Mouse (Mus musculus) hindbrain, embryonic 16.5 days (tissue): ENCODE measurements around the gene 6030452D12Rik. TPM values are rescaled to one million over a fixed set of nuclear protein-coding genes. Genes with fewer than 3 reads are reported as not detected.

Experiments used
- ATAC-seq: fragments of 200-750 bp; cut with Nextera tagmentation; 2 replicates; pipeline ENCODE4 v1.8.0; 2017; ENCODE audit warnings: moderate TSS enrichment, moderate library complexity
- H3K27ac ChIP-seq: fragments of 300-500 bp; sonication (generic); 2 replicates; pipeline ENCODE4 v1.5.1; 2014; ENCODE audit warnings: low read depth, mild to moderate bottlenecking, control low read depth, low read length, moderate library complexity
- H3K27me3 ChIP-seq: fragments of 300-500 bp; sonication (generic); replicated peaks from 2 replicates; pipeline ENCODE4 v1.6.1; 2014; ENCODE audit warnings: low read length; ENCODE audit not compliant: control insufficient read depth, insufficient read depth
- H3K36me3 ChIP-seq: fragments of 300-500 bp; sonication (generic); 2 replicates; pipeline ENCODE4 v1.6.1; 2014; ENCODE audit warnings: mild to moderate bottlenecking, low read length, moderate library complexity, mixed read lengths; ENCODE audit not compliant: control insufficient read depth, insufficient read depth
- H3K4me1 ChIP-seq: fragments of 300-500 bp; sonication (generic); 2 replicates; pipeline ENCODE4 v1.6.1; 2014; ENCODE audit warnings: low read depth, low read length; ENCODE audit not compliant: control insufficient read depth, insufficient read depth
- H3K4me2 ChIP-seq: fragments of 300-500 bp; sonication (generic); 2 replicates; pipeline ENCODE4 v1.6.1; 2014; ENCODE audit warnings: mild to moderate bottlenecking, low read length, control low read depth, moderate library complexity
- H3K4me3 ChIP-seq: fragments of 300-500 bp; sonication (generic); 2 replicates; pipeline ENCODE4 v1.5.1; 2014; ENCODE audit warnings: mild to moderate bottlenecking, low read length, control low read depth, moderate library complexity
- H3K9ac ChIP-seq: fragments of 300-500 bp; sonication (generic); 2 replicates; pipeline ENCODE4 v1.6.1; 2014; ENCODE audit warnings: low read depth, mild to moderate bottlenecking, control low read depth, low read length, moderate library complexity
- H3K9me3 ChIP-seq: fragments of 300-500 bp; sonication (generic); 2 replicates; pipeline ENCODE4 v1.6.1; 2014; ENCODE audit warnings: mild to moderate bottlenecking, low read length, moderate library complexity; ENCODE audit not compliant: control insufficient read depth
- WGBS: fragments of 180-500 bp; shearing (Covaris S2); extraction: QIAGEN DNeasy Blood & Tissue Kit; methylation state at CpG from one replicate; pipeline ENCODE4 v1.1.7; 2014; 5-methylcytosine and 5-hydroxymethylcytosine counted together
- polyA plus RNA-seq: library from polyadenylated mRNA; unstranded; fragments of >200 nt; fragmentation: Nextera tagmentation; extraction: Ambion mirVana; gene quantifications from 2 replicates; pipeline ENCODE4 v1.2.1, GENCODE M21; 2015

The 6030452D12Rik gene
- polyA plus RNA-seq, 1 experiment from 2014 or later = not detected

DNA sequence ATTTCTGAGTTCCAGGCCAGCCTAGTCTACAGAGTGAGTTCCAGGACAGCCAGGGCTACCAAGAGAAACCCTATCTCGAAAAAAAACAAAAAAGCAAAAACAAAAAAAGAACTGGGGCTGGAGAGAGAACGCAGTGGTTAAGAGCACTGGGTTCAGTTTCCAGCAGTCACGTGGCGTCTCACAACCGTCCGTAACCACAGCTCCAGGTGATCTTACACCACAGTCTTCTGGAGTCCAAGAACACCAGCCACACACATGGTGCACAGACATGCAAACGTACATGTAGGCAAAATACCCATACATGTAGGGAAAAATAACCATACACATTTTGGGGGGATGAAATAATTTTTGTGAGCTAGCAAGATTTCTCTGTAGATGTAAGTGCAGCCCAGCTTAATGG, 46.4 kb downstream of the 6030452D12Rik start:
- no peaks in the 10 kb centered on the region for H3K9me3 ChIP-seq
- no peaks in the 10 kb centered on the region for H3K4me1 ChIP-seq
- H3K36me3 ChIP-seq = no peaks in the 10 kb centered on the region
- no peak for ATAC-seq
- no peak overlapping the region for H3K27ac ChIP-seq
- H3K4me2 ChIP-seq = no peak overlapping the region
- H3K27me3 ChIP-seq = no peaks in the 10 kb centered on the region
- H3K9ac ChIP-seq = no peak overlapping the region
- 90% methylated on average over 7 of the region's 7 CpGs for WGBS
- H3K4me3 ChIP-seq = no peak overlapping the region

DNA sequence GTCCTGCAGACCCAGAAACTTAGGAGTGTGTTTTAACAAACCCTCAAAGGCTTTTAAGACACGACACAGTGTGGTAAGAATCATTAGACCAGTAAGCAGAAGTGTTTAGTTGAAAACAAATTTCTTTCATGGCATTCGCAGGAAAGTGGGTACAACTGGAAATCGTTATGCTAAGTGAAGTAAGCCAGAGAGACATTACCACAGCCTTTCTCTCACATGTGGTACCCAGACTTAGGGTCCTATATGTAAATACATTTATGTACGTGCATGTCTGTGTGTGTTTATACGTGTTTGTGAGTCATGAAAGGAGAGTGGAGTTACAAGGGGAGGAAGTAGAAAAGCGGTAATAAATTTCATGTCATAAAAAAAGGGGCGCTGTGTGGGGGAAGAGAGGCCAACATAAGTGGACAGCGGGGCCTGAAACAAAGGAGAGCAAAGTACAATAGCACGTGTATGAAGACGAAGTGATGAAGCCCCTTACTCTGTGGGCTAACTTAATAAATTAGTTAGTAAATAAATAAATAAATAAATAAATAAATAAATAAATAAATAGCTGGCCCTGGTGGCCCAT, 48.1 kb downstream of the 6030452D12Rik start:
- ATAC-seq = no peak
- H3K9me3 ChIP-seq = no peaks in the 10 kb centered on the region
- H3K9ac ChIP-seq = no peak overlapping the region

DNA sequence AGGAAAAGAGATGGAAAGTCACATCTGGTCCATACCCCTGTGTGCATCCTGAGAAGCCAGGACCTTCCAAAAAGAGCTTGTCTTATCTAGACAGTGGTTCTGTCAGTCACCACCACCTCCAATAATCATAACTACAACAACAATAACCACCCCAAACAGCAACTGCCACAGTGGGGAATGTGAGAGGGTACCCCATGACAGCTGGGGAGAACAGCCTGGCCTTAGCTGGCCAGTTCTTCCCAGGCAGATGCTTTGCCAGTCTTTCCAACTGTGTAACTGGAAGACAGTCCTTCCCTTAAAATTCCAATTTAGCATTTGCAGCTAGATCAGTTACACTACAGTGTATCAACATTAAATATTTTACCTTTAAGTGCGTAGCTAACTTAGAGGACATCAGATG, 50.6 kb downstream of the 6030452D12Rik start:
- Histone ChIP-seq H3K27me3 (no peaks in the 10 kb centered on the region), H3K36me3 (no peaks in the 10 kb centered on the region), H3K9me3 (no peaks in the 10 kb centered on the region), H3K27ac (no peak overlapping the region), H3K4me3 (no peak overlapping the region), H3K4me1 (no peaks in the 10 kb centered on the region), H3K9ac (no peak overlapping the region), H3K4me2 (no peak overlapping the region)
- no peak for ATAC-seq
- WGBS = 93% methylated on average over 1 of the region's 1 CpGs

More for the DNA sequence above, 48.1 kb downstream of the 6030452D12Rik start:
- Histone ChIP-seq H3K36me3 (no peaks in the 10 kb centered on the region), H3K27me3 (no peaks in the 10 kb centered on the region), H3K27ac (no peak overlapping the region), H3K4me2 (no peak overlapping the region), H3K4me3 (no peak overlapping the region), H3K4me1 (no peaks in the 10 kb centered on the region)
- 88% methylated on average over 10 of the region's 10 CpGs for WGBS

DNA sequence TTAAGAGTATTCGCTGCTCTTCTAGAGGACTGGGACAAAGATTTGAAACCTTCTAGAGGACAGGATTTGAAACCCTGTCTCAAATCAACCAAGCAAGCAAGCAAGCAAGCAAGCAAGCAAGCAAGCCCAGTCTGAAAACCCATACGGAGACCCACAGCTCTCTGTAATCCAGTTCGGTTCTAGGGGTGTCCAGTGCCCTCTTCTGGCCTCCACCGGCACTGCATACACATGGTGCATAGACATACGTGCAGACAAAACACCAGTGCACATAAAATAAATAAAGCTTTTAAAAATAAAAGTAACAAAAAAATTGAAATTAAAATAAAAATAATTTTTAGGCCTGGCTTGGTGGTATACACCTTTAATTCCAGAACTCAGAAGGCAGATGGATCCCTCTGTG, 53.7 kb downstream of the 6030452D12Rik start:
- no peak for ATAC-seq
- H3K4me3 ChIP-seq = no peak overlapping the region
- no peaks in the 10 kb centered on the region for H3K36me3 ChIP-seq
- 94% methylated on average over 5 of the region's 5 CpGs for WGBS
- H3K27ac ChIP-seq = no peak overlapping the region
- no peak overlapping the region for H3K4me2 ChIP-seq
- no peaks in the 10 kb centered on the region for H3K4me1 ChIP-seq
- H3K9me3 ChIP-seq = peaks cover 4% of the 10 kb centered on the region; the same call in 1 of the 2 replicates
- H3K9ac ChIP-seq = no peak overlapping the region
- H3K27me3 ChIP-seq = no peaks in the 10 kb centered on the region

DNA sequence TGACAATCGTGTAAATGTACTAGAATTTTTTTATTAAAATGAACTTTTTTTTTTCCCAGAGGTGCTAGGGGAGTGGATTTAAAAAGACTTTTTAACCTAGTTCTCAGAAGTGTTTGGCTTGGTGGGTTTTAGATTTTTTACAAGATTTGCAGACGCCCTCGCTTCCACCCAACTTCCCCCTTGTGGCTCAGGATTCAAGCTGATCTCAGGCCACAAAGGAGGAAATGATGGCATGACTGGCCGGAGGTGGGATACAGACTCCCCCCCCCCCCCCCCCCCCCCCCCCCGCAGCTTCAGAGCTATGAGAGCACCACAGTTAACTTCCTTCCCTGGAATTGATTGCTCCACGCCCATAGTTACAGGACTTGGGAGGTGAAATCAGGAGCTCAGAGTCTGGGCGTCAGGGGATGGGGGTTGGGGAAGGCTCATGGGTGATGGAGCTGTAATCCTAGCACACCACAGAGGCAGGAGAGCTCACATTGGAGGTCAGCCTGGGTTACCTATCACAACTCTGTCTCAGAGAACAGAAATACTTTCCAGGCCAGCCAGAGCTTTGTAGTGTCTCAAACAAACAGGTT, 55.8 kb downstream of the 6030452D12Rik start:
- Histone ChIP-seq H3K27ac (no peak overlapping the region), H3K9ac (no peak overlapping the region), H3K4me2 (no peak overlapping the region), H3K27me3 (no peaks in the 10 kb centered on the region), H3K36me3 (no peaks in the 10 kb centered on the region), H3K4me3 (no peak overlapping the region), H3K9me3 (peaks cover 4% of the 10 kb centered on the region; the same call in 1 of the 2 replicates), H3K4me1 (peaks cover 1% of the 10 kb centered on the region; the same call in 1 of the 2 replicates)
- no peak for ATAC-seq
- 76% methylated on average over 6 of the region's 7 CpGs for WGBS

Other genes starting within 250 kb of the 6030452D12Rik start
- gene Smpd3, start 162.5 kb upstream of the 6030452D12Rik start, polyA plus RNA-seq = 55.0 and 63.4 TPM in 2 replicates
- 39.8 and 40.9 TPM in 2 replicates for gene Zfp90, start 85.2 kb upstream of the 6030452D12Rik start, polyA plus RNA-seq
- gene Cdh3, start 10.4 kb downstream of the 6030452D12Rik start, polyA plus RNA-seq = 4.7 and 5.3 TPM in 2 replicates
- 7.4 and 12.5 TPM in 2 replicates for gene Gm10073, start 72.9 kb downstream of the 6030452D12Rik start, polyA plus RNA-seq
- gene Cdh1, start 102.8 kb downstream of the 6030452D12Rik start, polyA plus RNA-seq = 4.6 and 6.5 TPM in 2 replicates
- gene Tango6, start 182.5 kb downstream of the 6030452D12Rik start, polyA plus RNA-seq = 5.5 and 5.9 TPM in 2 replicates